Mouse (Mus musculus) yolk sac, embryonic 10.5 days (tissue): ENCODE results near the gene Bcl11a.

Source experiments
- DNase-seq: peaks from one replicate; pipeline ENCODE4 v3.0.0-alpha.2; 2017; ENCODE audit warnings: low spot score

Gene Bcl11a

DNA sequence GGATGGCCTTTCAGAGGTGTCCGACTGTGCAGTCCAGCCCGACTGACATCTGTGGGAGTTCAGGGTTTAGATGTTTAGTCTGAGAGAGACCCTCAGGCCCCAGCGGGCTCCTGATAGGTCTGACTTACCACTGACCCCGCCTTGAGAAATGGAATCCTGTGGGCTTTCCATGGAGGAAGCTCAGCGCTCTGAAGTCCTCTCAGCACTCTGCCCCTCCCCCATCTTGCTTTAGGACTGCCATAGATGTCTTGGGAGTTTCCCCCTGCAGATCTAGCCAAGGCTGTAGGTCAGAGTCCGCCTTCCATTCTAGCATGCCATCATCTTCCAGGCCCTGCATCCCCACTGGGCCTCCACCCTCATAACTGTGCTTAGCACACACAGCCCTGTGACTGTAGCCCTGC, 131.1 kb downstream of the Bcl11a start:
- DNase-seq: peak; percentile 65

DNA sequence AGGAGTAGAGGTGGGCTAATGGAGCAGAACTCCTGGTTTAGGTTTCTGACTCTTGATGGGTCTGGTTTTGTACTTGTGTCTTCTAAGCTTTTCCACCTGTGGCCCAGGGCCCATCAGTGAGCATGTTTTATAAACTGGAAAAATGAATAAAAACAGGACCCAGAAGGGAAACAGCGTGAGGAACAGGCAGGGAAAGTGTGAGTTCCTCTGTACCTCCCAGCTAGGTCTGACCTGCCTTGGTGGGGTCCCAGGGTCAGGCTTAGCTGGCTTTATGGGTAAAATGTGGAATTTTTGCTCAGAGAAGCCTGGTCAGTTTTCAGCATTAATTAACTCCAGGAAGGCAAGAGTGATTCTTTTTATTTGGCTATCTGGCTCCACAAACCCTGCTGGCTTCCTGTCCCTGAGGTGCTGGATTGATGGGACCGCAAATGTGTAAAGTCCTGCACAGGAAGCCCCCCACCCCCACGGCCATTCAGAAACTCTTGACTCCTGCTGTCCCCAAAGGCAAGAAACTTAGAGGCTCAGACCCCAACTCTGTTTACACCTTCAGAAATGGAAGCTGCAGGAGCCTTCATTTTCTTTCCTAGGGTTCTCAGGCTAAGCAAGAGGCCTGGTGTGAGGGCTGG, 136.8 kb downstream of the Bcl11a start:
- DNase-seq: no peak

DNA sequence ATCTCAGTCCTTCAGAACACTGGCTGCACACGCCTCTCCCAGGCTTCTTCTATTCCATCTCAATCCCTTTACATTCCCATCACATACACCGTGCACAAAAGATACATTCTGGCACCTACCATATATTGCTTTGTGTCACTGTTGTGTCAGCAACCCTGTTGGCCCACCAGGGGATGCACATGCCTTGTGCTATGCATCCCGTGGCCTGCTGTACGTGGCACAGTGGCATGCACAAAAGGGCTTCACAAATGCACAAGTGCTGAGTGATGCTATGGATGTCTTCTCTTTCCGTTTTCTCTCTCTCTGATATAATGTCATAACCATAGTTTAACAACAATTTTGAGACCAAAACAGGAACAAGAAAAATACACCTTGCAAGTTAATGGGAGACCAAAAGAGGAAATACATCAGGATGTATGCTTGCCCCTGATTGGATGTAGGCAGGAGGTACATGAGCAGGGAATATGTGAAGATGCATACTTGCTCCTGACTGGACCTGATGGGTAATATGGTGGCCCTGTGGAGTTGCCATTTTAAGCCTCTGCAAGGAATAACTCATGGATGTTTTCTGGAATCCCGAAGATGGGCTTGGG, 140.0 kb downstream of the Bcl11a start:
- no peak for DNase-seq

DNA sequence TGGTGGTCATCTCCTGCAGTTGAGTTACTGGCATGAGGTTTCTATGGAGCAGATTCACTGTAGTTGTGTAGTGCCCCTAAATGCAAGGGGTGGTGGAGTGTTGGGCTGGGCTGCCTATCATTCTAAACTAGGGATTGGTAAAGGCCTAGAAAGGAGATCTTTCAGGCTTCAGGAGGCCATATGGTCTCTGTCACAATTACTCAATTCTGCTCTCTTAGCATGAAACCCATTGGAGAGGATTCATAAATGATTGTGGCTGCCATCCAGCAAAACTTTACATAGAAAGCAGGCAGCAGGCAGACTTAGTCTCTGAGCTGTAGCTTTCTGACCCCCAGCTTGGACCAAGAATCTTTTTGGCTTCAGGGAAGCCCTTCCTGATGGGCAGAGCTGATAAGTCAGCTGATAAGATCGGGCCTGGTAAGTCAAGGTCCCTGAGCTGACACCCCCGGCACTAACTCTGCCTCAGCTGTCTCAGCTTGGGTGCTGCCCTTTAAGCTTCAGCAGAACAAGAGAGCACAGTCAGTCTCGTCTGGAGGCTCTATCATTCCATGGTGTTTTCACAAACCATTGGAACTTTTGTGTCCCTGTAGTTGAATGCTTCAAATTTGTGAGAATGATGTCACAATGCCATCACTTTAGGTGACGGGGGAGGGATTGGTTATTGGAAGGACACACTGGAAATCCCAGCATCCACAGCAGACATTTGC, 143.9 kb downstream of the Bcl11a start:
- DNase-seq: no peak
